Comparison of ENCODE assay signal across 20 mouse cellular contexts in genomic region chr5:72064079-72064478, GRCm38 (mm10).
"Had no signal": no experiment of that assay in that cellular context is flagged by ENCODE, and none has a peak within 500 bp of the region (broad histone marks: within the 10 kb centered on the region; RNA-seq: fewer than 3 reads in every experiment).

No protein-coding gene starts in this region.

- H3K4me3 ChIP-seq: limb, embryonic 12.5 days; limb, embryonic 15.5 days; midbrain, embryonic 12.5 days; midbrain, embryonic 15.5 days; neural tube, embryonic 12.5 days; neural tube, embryonic 15.5 days had no signal

- H3K27ac ChIP-seq: limb, embryonic 12.5 days; limb, embryonic 15.5 days; liver, embryonic 14.5 days; macrophage; midbrain, embryonic 12.5 days; midbrain, embryonic 15.5 days; neural tube, embryonic 12.5 days; neural tube, embryonic 15.5 days; stomach, postnatal 0 days had no signal

- DNase-seq: kidney, adult 9 months; kidney, postnatal 14 days; kidney, postnatal 4 days; left cerebral cortex, postnatal 4 days; liver, postnatal 0 days; lung, embryonic 14.5 days; right cerebral cortex, adult 18-20 months; right cerebral cortex, postnatal 14 days; right cerebral cortex, postnatal 4 days; thymus, postnatal 25 days had no signal

- ATAC-seq: liver, postnatal 0 days; lung, postnatal 0 days; midbrain, embryonic 15.5 days had no signal
